Mouse (Mus musculus) kidney, embryonic 15.5 days (tissue): ENCODE measurements at regions not wholly inside any gene's neighbourhood (a gene's known extent, or its start where the extent isn't known, plus 50 kb on each side); places are given as distances from the start of the nearest gene placed in this dataset.

ENCODE experiments used
- ATAC-seq: fragments of 200-750 bp; cut with Nextera tagmentation; replicated peaks from 2 replicates; pipeline ENCODE4 v1.8.0; 2017; ENCODE audit warnings: moderate TSS enrichment; ENCODE audit not compliant: low FRiP score
- H3K27ac ChIP-seq: fragments of 300-500 bp; sonication (generic); 2 replicates; pipeline ENCODE4 v1.5.1; 2015; ENCODE audit warnings: mild to moderate bottlenecking, inconsistent platforms
- H3K27me3 ChIP-seq: fragments of 300-500 bp; sonication (generic); 2 replicates; pipeline ENCODE4 v1.6.1; 2015; ENCODE audit warnings: inconsistent platforms
- H3K36me3 ChIP-seq: fragments of 300-500 bp; sonication (generic); 2 replicates; pipeline ENCODE4 v1.6.1; 2015; ENCODE audit warnings: inconsistent platforms
- H3K4me1 ChIP-seq: fragments of 300-500 bp; sonication (generic); 2 replicates; pipeline ENCODE4 v1.6.1; 2015; ENCODE audit warnings: inconsistent platforms
- H3K4me2 ChIP-seq: fragments of 300-500 bp; sonication (generic); 2 replicates; pipeline ENCODE4 v1.6.1; 2015; ENCODE audit warnings: moderate library complexity, mild to moderate bottlenecking, inconsistent platforms
- H3K4me3 ChIP-seq: fragments of 300-500 bp; sonication (generic); replicated peaks from 2 replicates; pipeline ENCODE4 v1.5.1; 2015; ENCODE audit warnings: mild to moderate bottlenecking, inconsistent platforms
- H3K9ac ChIP-seq: fragments of 300-500 bp; sonication (generic); 2 replicates; pipeline ENCODE4 v1.6.1; 2015; ENCODE audit warnings: mild to moderate bottlenecking, inconsistent platforms
- H3K9me3 ChIP-seq: fragments of 300-500 bp; sonication (generic); replicated peaks from 2 replicates; pipeline ENCODE4 v1.6.1; 2016; ENCODE audit warnings: inconsistent platforms
- WGBS: fragments of 180-500 bp; shearing (Covaris S2); methylation state at CpG from one replicate; pipeline ENCODE4 v1.1.7; 2015; ENCODE audit warnings: mixed read lengths; 5-methylcytosine and 5-hydroxymethylcytosine counted together

DNA sequence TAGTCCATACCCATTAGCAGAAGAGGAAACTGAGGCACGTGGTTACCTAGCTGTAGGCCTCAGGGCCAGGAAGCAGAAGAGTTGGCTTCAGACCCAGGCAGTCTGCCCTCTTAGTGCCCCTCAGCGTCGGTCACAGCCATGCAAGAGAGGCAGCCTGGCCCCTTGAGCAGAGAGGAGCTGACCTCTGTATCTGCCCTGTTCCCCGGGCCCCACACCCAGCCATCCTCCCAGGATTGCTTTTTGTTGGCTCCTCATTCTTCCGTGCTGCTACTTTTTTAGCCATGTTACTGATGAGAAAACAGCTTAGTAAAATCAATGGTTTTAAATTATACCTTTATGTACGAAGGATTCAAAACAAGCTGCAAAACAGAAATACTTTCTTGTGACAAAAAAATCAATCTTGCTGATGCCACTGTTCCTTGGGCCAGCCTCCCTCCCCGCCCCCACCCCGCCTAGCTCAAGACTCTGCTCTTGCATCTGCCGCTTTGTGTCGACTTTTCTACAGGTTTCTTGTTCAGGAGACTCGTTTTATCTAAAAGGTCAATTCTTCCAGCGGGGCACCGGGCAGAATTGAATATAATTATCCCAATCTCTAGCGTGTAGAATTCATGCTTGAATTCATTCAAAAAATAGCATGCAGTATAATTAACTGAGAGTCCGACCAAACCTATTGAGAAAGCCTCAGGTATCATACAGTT lies 70.8 kb downstream of the Sall1 start:
- 55% methylated on average over 15 of the region's 15 CpGs for WGBS
- ATAC-seq, result no peak

GRCm38 (mm10) chr8:88958843-88959242 lies 85.1 kb downstream of the Sall1 start:
- H3K4me3 ChIP-seq, result no peak overlapping the region
- H3K27me3 ChIP-seq, result no peaks in the 10 kb centered on the region
- no peaks in the 10 kb centered on the region for H3K4me1 ChIP-seq
- H3K27ac ChIP-seq, result no peak overlapping the region
- ATAC-seq, result no peak
- no peak overlapping the region for H3K9ac ChIP-seq
- H3K4me2 ChIP-seq, result no peak overlapping the region
- no peaks in the 10 kb centered on the region for H3K36me3 ChIP-seq
- H3K9me3 ChIP-seq, result no peaks in the 10 kb centered on the region; the same call in 1 of the 2 replicates

More for the DNA sequence above, 70.8 kb downstream of the Sall1 start:
- H3K36me3 ChIP-seq, result no peaks in the 10 kb centered on the region
- H3K9me3 ChIP-seq, result no peaks in the 10 kb centered on the region
- H3K27ac ChIP-seq, result no peak overlapping the region
- H3K27me3 ChIP-seq, result no peaks in the 10 kb centered on the region
- no peak overlapping the region for H3K4me3 ChIP-seq
- no peak overlapping the region for H3K4me2 ChIP-seq
- no peak overlapping the region for H3K9ac ChIP-seq
- peaks cover 3% of the 10 kb centered on the region; the same call in 1 of the 2 replicates for H3K4me1 ChIP-seq

- WGBS, result 47% methylated on average over 2 of the region's 2 CpGs
- Histone ChIP-seq H3K27ac (no peak overlapping the region), H3K4me3 (no peak overlapping the region), H3K4me2 (no peak overlapping the region), H3K9ac (no peak overlapping the region), H3K36me3 (no peaks in the 10 kb centered on the region), H3K4me1 (no peaks in the 10 kb centered on the region), H3K27me3 (no peaks in the 10 kb centered on the region), H3K9me3 (no peaks in the 10 kb centered on the region; the same call in 1 of the 2 replicates)
- ATAC-seq, result no peak
These were observed 90.8 kb downstream of the Sall1 start for GRCm38 (mm10) chr8:88953178-88953577.

GRCm38 (mm10) chr8:88951829-88952155 lies 92.2 kb downstream of the Sall1 start:
- Histone ChIP-seq H3K4me3 (no peak overlapping the region), H3K36me3 (no peaks in the 10 kb centered on the region), H3K27me3 (no peaks in the 10 kb centered on the region), H3K9ac (no peak overlapping the region), H3K27ac (no peak overlapping the region), H3K4me2 (no peak overlapping the region), H3K9me3 (no peaks in the 10 kb centered on the region), H3K4me1 (no peaks in the 10 kb centered on the region)
- ATAC-seq, result no peak
- 88% methylated on average over 7 of the region's 7 CpGs for WGBS

GRCm38 (mm10) chr8:88951145-88951828 lies 92.7 kb downstream of the Sall1 start:
- 90% methylated on average over 16 of the region's 16 CpGs for whole genome bisulfite sequencing
- Histone ChIP-seq H3K9ac (no peak overlapping the region), H3K27ac (no peak overlapping the region), H3K36me3 (no peaks in the 10 kb centered on the region), H3K9me3 (no peaks in the 10 kb centered on the region), H3K4me2 (no peak overlapping the region), H3K27me3 (no peaks in the 10 kb centered on the region), H3K4me1 (no peaks in the 10 kb centered on the region), H3K4me3 (no peak overlapping the region)
- no peak for ATAC-seq

DNA sequence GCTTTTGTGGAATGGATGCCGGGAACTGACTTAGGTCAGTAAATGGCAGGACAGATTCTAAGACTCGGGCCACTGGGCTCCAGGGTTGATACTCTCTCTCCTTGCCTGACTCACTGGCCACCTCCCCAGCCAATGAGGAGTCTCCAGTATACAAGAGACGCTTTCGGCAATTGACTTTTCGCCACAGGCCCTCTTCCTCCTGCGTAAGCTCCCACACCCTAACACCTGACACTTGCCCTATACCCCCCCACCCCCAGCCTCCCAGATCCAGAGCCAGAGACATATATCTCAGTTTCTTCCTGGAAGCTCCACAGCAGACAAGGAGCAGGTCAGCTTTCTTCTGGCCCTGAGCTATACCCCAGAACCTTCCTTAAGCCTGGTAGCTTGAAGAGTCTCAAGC lies 94.0 kb downstream of the Sall1 start:
- no peaks in the 10 kb centered on the region for H3K9me3 ChIP-seq
- no peak overlapping the region for H3K27ac ChIP-seq
- H3K36me3 ChIP-seq, result no peaks in the 10 kb centered on the region
- 96% methylated on average over 6 of the region's 6 CpGs for WGBS
- no peak overlapping the region for H3K9ac ChIP-seq
- H3K4me3 ChIP-seq, result no peak overlapping the region
- no peak for ATAC-seq
- no peaks in the 10 kb centered on the region for H3K4me1 ChIP-seq
- no peaks in the 10 kb centered on the region for H3K27me3 ChIP-seq
- no peak overlapping the region for H3K4me2 ChIP-seq

DNA sequence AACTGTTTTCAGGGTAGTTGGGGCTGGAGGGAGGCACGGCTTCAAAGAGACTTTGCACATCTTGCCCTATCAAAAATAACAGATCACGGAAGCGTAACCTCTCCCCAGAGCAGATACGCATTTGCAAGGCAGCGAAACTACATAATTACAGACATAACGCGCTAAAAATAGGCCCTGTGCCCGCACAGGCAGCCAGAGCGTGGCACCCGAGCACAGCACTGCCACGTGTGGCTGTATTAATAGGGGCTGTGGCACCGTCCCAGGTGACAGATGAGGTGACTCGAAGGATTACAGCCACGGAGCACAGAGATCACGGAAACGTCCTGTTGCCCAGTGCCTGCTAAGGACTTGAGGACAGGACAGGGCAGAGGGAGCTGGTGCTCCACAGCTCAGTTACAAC lies 95.0 kb downstream of the Sall1 start:
- H3K9me3 ChIP-seq, result no peaks in the 10 kb centered on the region
- no peaks in the 10 kb centered on the region for H3K27me3 ChIP-seq
- no peaks in the 10 kb centered on the region for H3K36me3 ChIP-seq
- H3K4me1 ChIP-seq, result no peaks in the 10 kb centered on the region
- ATAC-seq, result no peak
- H3K9ac ChIP-seq, result no peak overlapping the region
- H3K27ac ChIP-seq, result no peak overlapping the region
- 84% methylated on average over 16 of the region's 16 CpGs for WGBS
- no peak overlapping the region for H3K4me2 ChIP-seq
- no peak overlapping the region for H3K4me3 ChIP-seq

DNA sequence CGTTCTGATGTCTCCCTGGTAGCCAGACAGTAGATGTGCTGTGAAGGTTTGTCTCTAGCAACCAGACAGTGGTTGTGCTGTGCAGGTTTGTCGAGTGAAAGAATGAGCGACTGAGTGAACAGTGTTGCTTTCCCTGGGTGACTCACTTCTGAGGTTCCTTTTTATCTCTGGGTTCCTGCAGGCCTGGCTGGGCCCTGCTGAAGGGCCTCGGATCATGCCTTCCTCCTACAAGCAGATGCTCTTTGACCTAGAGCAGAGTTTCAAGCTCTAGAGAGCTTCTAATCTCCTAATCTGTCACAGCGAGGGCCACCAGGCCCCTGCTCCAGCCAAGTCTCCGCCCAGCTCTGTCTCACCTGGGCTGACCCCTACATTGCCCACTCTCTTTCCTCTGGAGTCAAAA lies 95.6 kb downstream of the Sall1 start:
- Histone ChIP-seq H3K27me3 (no peaks in the 10 kb centered on the region), H3K9ac (no peak overlapping the region), H3K4me3 (no peak overlapping the region), H3K4me2 (no peak overlapping the region), H3K4me1 (no peaks in the 10 kb centered on the region), H3K36me3 (no peaks in the 10 kb centered on the region), H3K9me3 (no peaks in the 10 kb centered on the region), H3K27ac (no peak overlapping the region)
- 65% methylated on average over 6 of the region's 6 CpGs for WGBS
- no peak for ATAC-seq

DNA sequence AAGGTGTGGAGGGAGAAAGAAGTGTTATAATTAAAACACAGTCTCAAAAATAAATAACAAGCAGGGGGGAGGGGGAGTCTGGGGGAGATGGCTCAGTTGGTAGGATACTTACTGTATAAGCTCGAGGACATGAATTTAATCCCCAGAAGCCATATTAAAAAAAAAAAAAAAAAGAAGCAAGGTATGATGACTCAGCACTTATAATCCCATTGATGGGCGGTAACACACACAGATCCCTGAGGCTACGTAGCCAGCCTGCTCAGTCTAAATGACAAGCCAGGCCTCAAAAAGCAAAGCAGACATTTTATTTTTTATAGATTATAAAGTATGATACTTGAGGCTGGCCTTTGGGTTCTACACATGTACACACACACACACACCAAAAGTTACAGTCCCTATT lies 96.6 kb downstream of the Sall1 start:
- Histone ChIP-seq H3K4me1 (no peaks in the 10 kb centered on the region), H3K36me3 (no peaks in the 10 kb centered on the region), H3K9me3 (no peaks in the 10 kb centered on the region), H3K27me3 (no peaks in the 10 kb centered on the region), H3K9ac (no peak overlapping the region), H3K4me2 (no peak overlapping the region), H3K27ac (no peak overlapping the region), H3K4me3 (no peak overlapping the region)
- ATAC-seq, result no peak
- WGBS, result 64% methylated on average over 3 of the region's 3 CpGs

DNA sequence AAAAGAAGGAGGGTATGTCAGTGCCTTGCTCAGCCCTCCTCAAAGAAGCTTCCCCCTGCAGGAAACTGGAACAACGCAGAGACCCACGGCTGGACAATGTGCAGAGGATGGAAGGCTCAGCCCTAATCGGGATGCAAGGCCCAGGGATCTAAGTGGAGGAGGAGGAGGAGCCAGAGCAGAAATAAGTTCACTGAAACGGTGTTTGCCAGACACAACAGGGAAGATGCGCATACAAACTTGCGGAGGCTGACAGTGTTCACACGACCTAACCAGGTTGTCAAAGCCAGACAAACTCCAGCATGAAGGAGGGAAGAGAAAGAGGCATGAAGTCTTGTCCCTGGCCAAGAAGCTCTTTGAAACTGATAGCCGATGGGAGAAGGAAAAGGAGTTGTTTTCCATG lies 98.3 kb downstream of the Sall1 start:
- H3K36me3 ChIP-seq, result no peaks in the 10 kb centered on the region

DNA sequence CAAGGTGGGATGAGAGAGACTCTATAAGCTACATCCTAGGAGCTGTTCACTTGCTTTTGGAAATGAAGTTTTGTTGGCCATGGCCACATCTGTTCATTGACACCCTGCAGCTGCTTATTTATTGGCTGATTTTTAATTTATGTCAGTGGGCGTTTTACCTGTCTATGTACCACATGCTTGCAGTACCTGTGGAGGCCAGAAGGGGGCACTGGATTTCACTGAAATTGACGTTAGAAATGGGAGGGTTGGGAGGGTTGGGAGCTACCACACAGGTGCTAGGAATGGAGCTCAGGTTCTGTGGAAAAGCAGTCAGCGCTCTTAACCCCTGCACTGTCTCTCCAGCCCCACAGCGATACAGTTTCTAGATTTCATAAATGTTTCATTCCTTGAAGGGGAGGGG lies 99.9 kb downstream of the Sall1 start:
- ATAC-seq, result no peak
- WGBS, result 54% methylated on average over 4 of the region's 4 CpGs
- H3K9ac ChIP-seq, result no peak overlapping the region

More for the DNA sequence above, 98.3 kb downstream of the Sall1 start:
- no peaks in the 10 kb centered on the region for H3K9me3 ChIP-seq
- H3K4me3 ChIP-seq, result no peak overlapping the region
- no peak overlapping the region for H3K9ac ChIP-seq
- no peak overlapping the region for H3K4me2 ChIP-seq
- H3K27me3 ChIP-seq, result no peaks in the 10 kb centered on the region
- no peaks in the 10 kb centered on the region for H3K4me1 ChIP-seq
- 64% methylated on average over 8 of the region's 8 CpGs for WGBS
- H3K27ac ChIP-seq, result no peak overlapping the region
- ATAC-seq, result no peak

DNA sequence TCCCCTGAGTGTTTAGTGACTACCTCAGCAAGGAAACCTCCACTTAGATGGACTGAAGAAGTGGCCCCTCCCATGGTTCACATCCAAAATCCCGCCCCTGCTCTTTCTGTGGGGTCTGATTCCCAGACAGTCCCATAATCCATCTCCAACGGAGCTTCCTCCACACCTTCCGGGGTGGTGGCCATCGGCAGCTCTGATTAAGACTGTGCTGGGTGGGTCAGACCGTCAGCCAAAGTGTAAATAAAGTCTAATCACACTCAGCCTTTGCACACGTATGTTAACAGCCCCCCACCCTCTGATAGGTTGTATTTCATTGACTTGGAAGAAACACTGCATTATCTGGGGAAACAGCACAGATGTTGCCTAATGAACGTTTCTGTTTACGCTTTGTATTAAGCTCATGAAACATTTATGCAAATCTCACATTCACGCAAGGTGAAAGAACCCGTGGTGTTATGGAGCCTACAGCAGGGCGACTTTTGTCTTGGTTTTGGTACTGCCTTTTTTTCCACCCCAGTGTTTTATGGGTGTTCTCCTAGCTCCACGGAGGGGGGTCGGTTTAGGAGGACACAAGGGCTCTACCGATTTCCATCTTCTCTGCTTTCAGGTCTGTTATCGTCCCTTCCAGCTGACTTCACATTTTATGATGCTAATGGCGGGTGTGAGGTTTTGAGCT lies 104.8 kb downstream of the Sall1 start:
- Histone ChIP-seq H3K9me3 (no peaks in the 10 kb centered on the region), H3K4me2 (no peak overlapping the region), H3K9ac (no peak overlapping the region), H3K27me3 (no peaks in the 10 kb centered on the region), H3K27ac (no peak overlapping the region), H3K4me3 (no peak overlapping the region), H3K36me3 (no peaks in the 10 kb centered on the region), H3K4me1 (no peaks in the 10 kb centered on the region)
- WGBS, result 58% methylated on average over 16 of the region's 16 CpGs
- ATAC-seq, result no peak

More for the DNA sequence above, 99.9 kb downstream of the Sall1 start:
- no peaks in the 10 kb centered on the region for H3K27me3 ChIP-seq
- H3K27ac ChIP-seq, result no peak overlapping the region
- H3K4me1 ChIP-seq, result no peaks in the 10 kb centered on the region
- no peak overlapping the region for H3K4me3 ChIP-seq
- H3K4me2 ChIP-seq, result no peak overlapping the region
- no peaks in the 10 kb centered on the region for H3K9me3 ChIP-seq
- no peaks in the 10 kb centered on the region for H3K36me3 ChIP-seq
